Mouse (Mus musculus) MEL (cell line): ENCODE measurements at regions not wholly inside any gene's neighbourhood (a gene's known extent, or its start where the extent isn't known, plus 50 kb on each side); places are given as distances from the start of the nearest gene placed in this dataset.

Experiments
- DNase-seq: peaks from one replicate; pipeline ENCODE4 v3.0.0; 2011; ENCODE audit warnings: low read depth, low spot score
- H3K27ac ChIP-seq: 2 replicates; pipeline ENCODE4 v1.5.1; 2012; ENCODE audit warnings: low read depth, mild to moderate bottlenecking, control low read depth, low read length, moderate library complexity; ENCODE audit not compliant: control insufficient read depth
- H3K27me3 ChIP-seq, 2 experiments: fragments of 150-350 bp in 1 of 2; sonication (generic) in 1 of 2; 2 replicates each; pipeline ENCODE4 v1.6.1; 2012; ENCODE audit warnings: low read length in 2 of 2, mild to moderate bottlenecking in 2 of 2, improper control_type of control experiment in 1 of 2, moderate library complexity in 1 of 2; ENCODE audit not compliant: insufficient read depth in 2 of 2, control insufficient read depth in 1 of 2
- H3K36me3 ChIP-seq, 2 experiments: 2 replicates each; pipeline ENCODE4 v1.6.1; 2012 to 2014; ENCODE audit warnings: low read length in 2 of 2, improper control_type of control experiment in 1 of 2, inconsistent platforms in 1 of 2, mild to moderate bottlenecking in 1 of 2; ENCODE audit not compliant: insufficient read depth in 2 of 2, control insufficient read depth in 1 of 2
- H3K4me1 ChIP-seq, 2 experiments: fragments of 150-350 bp in 1 of 2; sonication (generic) in 1 of 2; 2 replicates each; pipeline ENCODE4 v1.6.1; 2012; ENCODE audit warnings: low read length in 2 of 2, improper control_type of control experiment in 1 of 2, mild to moderate bottlenecking in 1 of 2; ENCODE audit not compliant: insufficient read depth in 2 of 2, control insufficient read depth in 1 of 2
- H3K4me3 ChIP-seq, 2 experiments: fragments of 150-350 bp in 1 of 2; sonication (generic) in 1 of 2; 2 replicates each; pipeline ENCODE4 v1.5.1; 2012; ENCODE audit warnings: low read depth in 2 of 2, low read length in 2 of 2, mild to moderate bottlenecking in 2 of 2, moderate library complexity in 2 of 2, control low read depth in 1 of 2, improper control_type of control experiment in 1 of 2; ENCODE audit not compliant: control insufficient read depth in 1 of 2, insufficient read depth in 1 of 2
- H3K79me2 ChIP-seq: 2 replicates; pipeline ENCODE4 v1.6.1; 2012; ENCODE audit warnings: mild to moderate bottlenecking, low read length, moderate library complexity; ENCODE audit not compliant: control insufficient read depth, poor library complexity, insufficient read depth
- H3K9ac ChIP-seq: 2 replicates; pipeline ENCODE4 v1.6.1; 2012; ENCODE audit warnings: low read depth, mild to moderate bottlenecking, control low read depth, low read length, moderate library complexity; ENCODE audit not compliant: control insufficient read depth, poor library complexity, severe bottlenecking
- H3K9me3 ChIP-seq: fragments of 150-350 bp; sonication (generic); replicated peaks from 2 replicates; pipeline ENCODE4 v1.6.1; 2012; ENCODE audit warnings: mild to moderate bottlenecking, low read length, improper control_type of control experiment, moderate library complexity; ENCODE audit not compliant: insufficient read depth
- BHLHE40 ChIP-seq: IDR thresholded peaks from 2 replicates; pipeline ENCODE4 v1.6.1; 2012; ENCODE audit warnings: low read depth, mild to moderate bottlenecking, inconsistent platforms, low read length, improper control_type of control experiment, borderline replicate concordance
- CHD1 ChIP-seq: IDR thresholded peaks from 2 replicates; pipeline ENCODE4 v1.6.1; 2012; ENCODE audit warnings: low read depth, mild to moderate bottlenecking, inconsistent platforms, low read length, improper control_type of control experiment
- E2F4 ChIP-seq: IDR thresholded peaks from 2 replicates; pipeline ENCODE4 v1.6.1; 2011; ENCODE audit warnings: low read depth, low read length, improper control_type of control experiment, borderline replicate concordance
- ELF1 ChIP-seq: IDR thresholded peaks from 2 replicates; pipeline ENCODE4 v1.6.1; 2014; ENCODE audit warnings: low read depth, mild to moderate bottlenecking, inconsistent platforms, low read length, improper control_type of control experiment, moderate library complexity
- ETS1 ChIP-seq: IDR thresholded peaks from 2 replicates; pipeline ENCODE4 v1.6.1; 2012; ENCODE audit warnings: low read depth, mild to moderate bottlenecking, inconsistent platforms, low read length, improper control_type of control experiment, moderate library complexity
- GABPA ChIP-seq: IDR thresholded peaks from 2 replicates; pipeline ENCODE4 v1.6.1; 2012; ENCODE audit warnings: low read depth, mild to moderate bottlenecking, inconsistent platforms, low read length, improper control_type of control experiment, moderate library complexity
- GATA1 ChIP-seq: IDR thresholded peaks from 2 replicates; pipeline ENCODE4 v1.6.1; 2011; ENCODE audit warnings: low read depth, low read length, improper control_type of control experiment
- JUND ChIP-seq: IDR thresholded peaks from 2 replicates; pipeline ENCODE4 v1.6.1; 2011; ENCODE audit warnings: low read depth, mild to moderate bottlenecking, improper control_type of control experiment, low read length
- KAT2A ChIP-seq: conservative IDR thresholded peaks from 2 replicates; pipeline ENCODE4 v1.6.1; 2012; ENCODE audit warnings: low read depth, low read length, improper control_type of control experiment, inconsistent platforms
- MAFK ChIP-seq: IDR thresholded peaks from 2 replicates; pipeline ENCODE4 v1.6.1; 2011; ENCODE audit warnings: low read depth, mild to moderate bottlenecking, low read length, improper control_type of control experiment, borderline replicate concordance
- MAX ChIP-seq: IDR thresholded peaks from 2 replicates; pipeline ENCODE4 v1.6.1; 2011; ENCODE audit warnings: low read length, improper control_type of control experiment
- MAZ ChIP-seq: IDR thresholded peaks from 2 replicates; pipeline ENCODE4 v1.6.1; 2012; ENCODE audit warnings: low read depth, mild to moderate bottlenecking, inconsistent platforms, low read length, improper control_type of control experiment
- MYC ChIP-seq: IDR thresholded peaks from 2 replicates; pipeline ENCODE4 v1.6.1; 2011; ENCODE audit warnings: low read depth, mild to moderate bottlenecking, low read length, improper control_type of control experiment, moderate library complexity
- POLR2A ChIP-seq, 2 experiments: IDR thresholded peaks; 2 replicates each; pipeline ENCODE4 v1.6.1; 2011 to 2012; ENCODE audit warnings: low read length in 2 of 2, mild to moderate bottlenecking in 2 of 2, control low read depth in 1 of 2, improper control_type of control experiment in 1 of 2, low read depth in 1 of 2, moderate library complexity in 1 of 2; ENCODE audit not compliant: control insufficient read depth in 1 of 2, insufficient read depth in 1 of 2, poor library complexity in 1 of 2
- POLR2AphosphoS2 ChIP-seq: IDR thresholded peaks from 2 replicates; pipeline ENCODE4 v1.6.1; 2011; ENCODE audit warnings: low read length, improper control_type of control experiment
- POLR2AphosphoS5 ChIP-seq: IDR thresholded peaks from 2 replicates; pipeline ENCODE4 v1.6.1; 2012; ENCODE audit warnings: low read depth, borderline replicate concordance, mild to moderate bottlenecking, inconsistent platforms, low read length, moderate library complexity, mixed read lengths
- SIN3A ChIP-seq: IDR thresholded peaks from 2 replicates; pipeline ENCODE4 v1.6.1; 2012; ENCODE audit warnings: low read length, improper control_type of control experiment, inconsistent platforms
- USF1 ChIP-seq: IDR thresholded peaks from 2 replicates; pipeline ENCODE4 v1.6.1; 2014; ENCODE audit warnings: low read depth, mild to moderate bottlenecking, inconsistent platforms, low read length, improper control_type of control experiment, moderate library complexity
- ZC3H11A ChIP-seq: IDR thresholded peaks from 2 replicates; pipeline ENCODE4 v1.6.1; 2012; ENCODE audit warnings: low read depth, mild to moderate bottlenecking, inconsistent platforms, low read length, improper control_type of control experiment
- ZMIZ1 ChIP-seq: IDR thresholded peaks from 2 replicates; pipeline ENCODE4 v1.6.1; 2012; ENCODE audit warnings: low read depth, mild to moderate bottlenecking, inconsistent platforms, low read length, improper control_type of control experiment, moderate library complexity

GRCm38 (mm10) chr8:26687146-26687545 lies 290.0 kb upstream of the Zfp703 start:
- no peak for DNase-seq
- Histone ChIP-seq H3K4me3 (no peak overlapping the region), H3K4me1 (no peaks in the 10 kb centered on the region), H3K27ac (no peak overlapping the region), H3K36me3 (no peaks in the 10 kb centered on the region), H3K9ac (no peak overlapping the region), H3K9me3 (no peaks in the 10 kb centered on the region), H3K79me2 (no peaks in the 10 kb centered on the region), H3K27me3 (no peaks in the 10 kb centered on the region)
- TF ChIP-seq ELF1 (no peak), CHD1 (no peak), KAT2A (no peak), GABPA (no peak), MAX (no peak), SIN3A (no peak), MYC (no peak), ZMIZ1 (no peak), POLR2A (IDR thresholded peaks at IDR 0.05; ENCODE audit: control insufficient read depth in 1 of 2, insufficient read depth in 1 of 2, low read depth in 1 of 2, low read length in 2 of 2, poor library complexity in 1 of 2) (no peak), POLR2AphosphoS2 (no peak), ZC3H11A (no peak), MAFK (no peak), MAZ (no peak)

GRCm38 (mm10) chr8:26688035-26688434 lies 289.1 kb upstream of the Zfp703 start:
- Histone ChIP-seq H3K9me3 (no peaks in the 10 kb centered on the region), H3K27ac (no peak overlapping the region)

GRCm38 (mm10) chr8:26688745-26689478 lies 288.2 kb upstream of the Zfp703 start:
- Histone ChIP-seq H3K27me3 (no peaks in the 10 kb centered on the region), H3K9me3 (no peaks in the 10 kb centered on the region), H3K36me3 (no peaks in the 10 kb centered on the region)
- TF ChIP-seq GABPA = no peak
- TF ChIP-seq E2F4 = no peak
- TF ChIP-seq GATA1 = no peak
- no peak for TF ChIP-seq ELF1
- TF ChIP-seq BHLHE40 = no peak
- TF ChIP-seq POLR2AphosphoS5 = no peak
- no peak for TF ChIP-seq ETS1
- no peak for TF ChIP-seq USF1
- TF ChIP-seq CHD1 = no peak
- TF ChIP-seq MYC = no peak
- no peak for TF ChIP-seq ZC3H11A
- TF ChIP-seq JUND = no peak
- TF ChIP-seq, all 39 proteins: peak for 0
- H3K4me3 ChIP-seq = no peak overlapping the region
- no peak overlapping the region for H3K9ac ChIP-seq
- H3K27ac ChIP-seq = no peak overlapping the region
- H3K79me2 ChIP-seq = no peaks in the 10 kb centered on the region
- no peaks in the 10 kb centered on the region for H3K4me1 ChIP-seq
- DNase-seq = no peak

More at GRCm38 (mm10) chr8:26688035-26688434, 289.1 kb upstream of the Zfp703 start:
- Histone ChIP-seq H3K4me1 (no peaks in the 10 kb centered on the region), H3K27me3 (no peaks in the 10 kb centered on the region), H3K9ac (no peak overlapping the region), H3K79me2 (no peaks in the 10 kb centered on the region), H3K36me3 (no peaks in the 10 kb centered on the region), H3K4me3 (no peak overlapping the region)
- no peak for DNase-seq
- no peak for TF ChIP-seq POLR2AphosphoS5
- TF ChIP-seq E2F4 = no peak
